Mouse (Mus musculus): ENCODE data around the gene Zbtb33. TPM values are rescaled to one million over a fixed set of nuclear protein-coding genes. Genes with fewer than 3 reads are reported as not detected.

The Zbtb33 gene
- polyA plus RNA-seq (2012; ENCODE audit: low replicate concordance), result 2.2 and 3.6 TPM in 2 replicates

DNA sequence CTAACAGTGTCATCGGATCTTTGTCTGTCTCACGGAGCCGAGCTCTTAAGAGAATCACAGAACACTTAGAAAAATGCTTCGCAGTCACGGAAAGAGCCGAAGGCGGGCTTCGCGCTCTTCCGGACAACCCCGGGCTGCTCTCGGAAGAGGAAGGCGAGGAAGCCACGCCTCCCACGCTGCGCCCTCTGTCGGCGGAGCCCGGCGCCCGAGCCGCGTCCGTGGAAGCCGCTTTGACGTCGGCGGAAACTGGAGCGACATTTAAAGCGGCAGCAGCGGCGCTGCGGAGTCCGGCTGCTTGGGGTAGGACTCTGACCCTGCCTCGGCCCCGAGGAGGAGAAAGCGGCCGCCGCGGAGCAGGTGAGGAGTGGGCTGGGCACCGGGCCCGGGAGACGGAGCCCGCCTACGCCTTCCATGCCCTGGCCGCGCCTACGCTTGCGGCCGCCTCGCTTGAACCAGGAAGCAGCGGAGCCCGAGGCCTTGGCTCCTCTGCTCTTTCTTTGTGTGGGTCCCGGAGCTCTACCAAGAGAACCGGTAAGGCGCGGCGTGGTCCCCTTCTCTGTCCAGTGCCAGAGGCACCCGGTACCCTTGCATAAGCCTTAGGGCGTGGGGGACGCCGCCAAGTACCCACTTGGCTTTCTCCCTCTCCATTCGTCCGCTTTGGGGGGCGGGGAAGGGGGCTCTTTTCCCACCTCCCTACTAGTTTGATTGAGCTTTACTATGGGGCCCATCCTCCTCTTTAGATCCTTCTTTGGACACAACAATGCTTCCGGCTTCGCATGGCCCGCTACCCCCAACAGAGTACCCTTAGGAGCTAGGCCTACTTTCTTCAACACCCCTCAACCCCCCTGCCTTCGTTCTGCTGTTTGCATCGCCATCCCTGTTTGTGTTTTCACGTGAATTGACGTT, at the start of gene Zbtb33:
TSS of gene Zbtb33 (plus strand) at position 242 of the 906 bp plus-strand sequence.

Other genes starting within 250 kb of the Zbtb33 start
- not detected in 2 replicates for gene Btg1-ps1, start 171.0 kb upstream of the Zbtb33 start, polyA plus RNA-seq (2012; ENCODE audit: low replicate concordance)
- gene Btg1-ps2, start 146.7 kb upstream of the Zbtb33 start, polyA plus RNA-seq (2012; ENCODE audit: low replicate concordance), result not detected in 2 replicates
- gene Rhox10, start 123.3 kb upstream of the Zbtb33 start, polyA plus RNA-seq (2012; ENCODE audit: low replicate concordance), result not detected in 2 replicates
- not detected in 2 replicates for gene Rhox11, start 104.7 kb upstream of the Zbtb33 start, polyA plus RNA-seq (2012; ENCODE audit: low replicate concordance)
- not detected in 2 replicates for gene Rhox12, start 78.9 kb upstream of the Zbtb33 start, polyA plus RNA-seq (2012; ENCODE audit: low replicate concordance)
- gene Rhox13, start 68.6 kb upstream of the Zbtb33 start, polyA plus RNA-seq (2012; ENCODE audit: low replicate concordance), result not detected in 2 replicates
- not detected in 2 replicates for gene Tmem255a, start 62.6 kb downstream of the Zbtb33 start, polyA plus RNA-seq (2012; ENCODE audit: low replicate concordance)
- not detected in 2 replicates for gene Atp1b4, start 126.4 kb downstream of the Zbtb33 start, polyA plus RNA-seq (2012; ENCODE audit: low replicate concordance)

Data from leukemia stem cell, adult 10-12 weeks (primary cell).